Mouse (Mus musculus) inflammation-experienced regulatory T-cells, adult 6 months (primary cell): ENCODE results near the gene Spns2. TPM values are rescaled to one million over a fixed set of nuclear protein-coding genes. Genes with fewer than 3 reads are reported as not detected.

ENCODE experiments used
- ATAC-seq: one replicate; pipeline ENCODE4 v1.8.0; 2017
- polyA plus RNA-seq, 3 experiments: library from polyadenylated mRNA; unstranded; fragments of 100-300 nt; shearing (Covaris generic); gene quantifications; one replicate each; pipeline ENCODE4 v1.2.1; 2017

Spns2 gene
- not detected for polyA plus RNA-seq

GRCm38 (mm10) chr11:72489881-72490301 lies at the start of gene Spns2:
Gene Spns2 (minus strand): TSS chr11:72489904.
- no peak for ATAC-seq

GRCm38 (mm10) chr11:72538811-72539210 lies 49.1 kb upstream of the Spns2 start:
- ATAC-seq: no peak

GRCm38 (mm10) chr11:72538037-72538755 lies 48.5 kb upstream of the Spns2 start:
- no peak for ATAC-seq

GRCm38 (mm10) chr11:72537503-72537902 lies 47.8 kb upstream of the Spns2 start:
- no peak for ATAC-seq

- no peak for ATAC-seq
Measured at GRCm38 (mm10) chr11:72535519-72535918, 45.8 kb upstream of the Spns2 start.

GRCm38 (mm10) chr11:72532890-72533289 lies 43.2 kb upstream of the Spns2 start:
- ATAC-seq: no peak

GRCm38 (mm10) chr11:72531632-72532031 lies 41.9 kb upstream of the Spns2 start:
- no peak for ATAC-seq

GRCm38 (mm10) chr11:72531144-72531543 lies 41.4 kb upstream of the Spns2 start:
- ATAC-seq: no peak

GRCm38 (mm10) chr11:72526190-72526589 lies 36.5 kb upstream of the Spns2 start:
- ATAC-seq: no peak

- ATAC-seq: no peak
Measured at GRCm38 (mm10) chr11:72523711-72524110, 34.0 kb upstream of the Spns2 start.

- no peak for ATAC-seq
Measured at GRCm38 (mm10) chr11:72522616-72523041, 32.9 kb upstream of the Spns2 start.

- ATAC-seq: no peak
Measured at GRCm38 (mm10) chr11:72521598-72522541, 32.2 kb upstream of the Spns2 start.

- no peak for ATAC-seq
Measured at GRCm38 (mm10) chr11:72519895-72520294, 30.2 kb upstream of the Spns2 start.

GRCm38 (mm10) chr11:72519189-72519588 lies 29.5 kb upstream of the Spns2 start:
- ATAC-seq: no peak

- no peak for ATAC-seq
Measured at GRCm38 (mm10) chr11:72518449-72518848, 28.7 kb upstream of the Spns2 start.

GRCm38 (mm10) chr11:72514967-72515366 lies 25.3 kb upstream of the Spns2 start:
- no peak for ATAC-seq

GRCm38 (mm10) chr11:72508651-72509050 lies 18.9 kb upstream of the Spns2 start:
- ATAC-seq: no peak

- no peak for ATAC-seq
Measured at GRCm38 (mm10) chr11:72507651-72508050, 17.9 kb upstream of the Spns2 start.

- no peak for ATAC-seq
Measured at GRCm38 (mm10) chr11:72504016-72504797, 14.5 kb upstream of the Spns2 start.

GRCm38 (mm10) chr11:72503501-72503921 lies 13.8 kb upstream of the Spns2 start:
- no peak for ATAC-seq

- no peak for ATAC-seq
Measured at GRCm38 (mm10) chr11:72502236-72502635, 12.5 kb upstream of the Spns2 start.

GRCm38 (mm10) chr11:72501426-72502002 lies 11.8 kb upstream of the Spns2 start:
- ATAC-seq: no peak
